Mouse (Mus musculus): Measurements from ENCODE around the gene Bri3. TPM values are rescaled to one million over a fixed set of nuclear protein-coding genes. Genes with fewer than 3 reads are reported as not detected.

The Bri3 gene
- 187 and 204 TPM in 2 replicates for polyA plus RNA-seq (2014; fragmentation: Nextera tagmentation; extraction: Ambion mirVana)

DNA sequence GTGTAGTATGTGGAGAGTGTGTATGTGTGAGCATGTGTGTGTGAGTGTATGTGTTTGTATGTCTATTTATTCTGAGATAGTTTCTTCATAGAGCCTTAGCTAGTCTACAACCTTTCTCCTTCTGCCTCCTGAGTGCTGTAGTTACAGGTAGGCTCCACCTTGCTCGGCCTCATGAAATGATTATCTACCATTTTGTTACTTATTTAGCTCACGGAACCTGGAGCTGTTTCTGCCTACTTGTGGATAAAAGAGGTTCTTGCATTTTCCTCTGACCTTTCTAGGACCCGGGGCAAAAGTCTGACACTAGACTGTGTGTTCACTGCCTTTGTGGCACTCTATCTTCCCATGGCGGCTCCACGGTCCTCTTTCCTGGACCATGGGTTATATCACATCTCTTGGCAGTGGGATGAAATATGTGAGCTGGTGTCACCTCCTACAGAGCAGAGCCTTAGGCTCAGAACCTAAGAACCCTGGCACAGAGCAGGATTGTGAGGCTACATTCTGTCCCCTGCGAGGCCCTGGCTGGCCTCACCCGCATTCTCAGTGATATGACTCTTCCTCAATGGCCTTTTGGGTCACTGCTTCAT is at the start of gene Bri3:
Gene Bri3 (plus strand): TSS at position 537 of the 587 bp plus-strand sequence.
- WGBS = 86% methylated on average over 7 of the region's 7 CpGs
- ATAC-seq (ENCODE audit: insufficient number of reproducible peaks, insufficient read depth, low FRiP score, low read depth) = no peak

DNA sequence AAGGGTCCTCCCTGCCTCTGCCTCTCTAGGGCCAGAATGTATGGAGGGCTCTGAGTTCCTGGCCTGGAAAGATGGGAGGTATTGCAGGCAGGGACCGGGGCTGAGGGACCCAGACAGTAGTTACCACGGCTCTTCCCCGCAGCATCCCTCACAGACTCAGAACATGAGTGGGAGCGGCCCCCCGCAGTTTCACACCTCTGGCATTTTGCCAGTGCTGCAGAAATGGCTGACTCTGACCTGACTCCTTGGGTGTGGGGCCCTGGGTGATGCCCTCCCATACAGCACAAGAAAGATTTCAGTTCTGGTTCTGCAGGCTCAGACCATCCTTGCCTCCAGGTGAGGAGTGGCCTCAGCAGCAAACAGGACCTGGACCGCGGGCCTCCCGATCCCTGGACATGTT is 48.7 kb upstream of the Bri3 start:
- H3K27ac ChIP-seq (replicated peaks in 1 of 2; ENCODE audit: control insufficient read depth in 1 of 2, insufficient read depth in 1 of 2, low read depth in 2 of 2, low read length in 2 of 2) = no peak overlapping the region
- no peak overlapping the region for H3K9ac ChIP-seq (ENCODE audit: low read length)
- no peaks in the 10 kb centered on the region for H3K27me3 ChIP-seq (ENCODE audit: control insufficient read depth, insufficient read depth, low read length)
- no peaks in the 10 kb centered on the region for H3K9me3 ChIP-seq (ENCODE audit: control insufficient read depth, low read length)
- no peak overlapping the region for H3K4me3 ChIP-seq (ENCODE audit: control insufficient read depth in 1 of 2, insufficient read depth in 1 of 2, low read depth in 1 of 2, low read length in 2 of 2)
- H3K36me3 ChIP-seq (ENCODE audit: control insufficient read depth, insufficient read depth, low read length) = peaks cover 7% of the 10 kb centered on the region; the same call in 1 of the 2 replicates
- no peak for ATAC-seq (ENCODE audit: insufficient number of reproducible peaks, insufficient read depth, low FRiP score, low read depth)
- H3K4me1 ChIP-seq (ENCODE audit: control insufficient read depth in 2 of 2, insufficient read depth in 2 of 2, low read length in 2 of 2) = peaks cover 0 to 4% of the 10 kb centered on the region in 2 experiments; a peak in 3 of 4 replicates
- H3K4me2 ChIP-seq (ENCODE audit: low read length) = no peak overlapping the region
- WGBS = 83% methylated on average over 8 of the region's 8 CpGs

More for the DNA sequence above, at the start of gene Bri3:
- Histone ChIP-seq H3K27me3 (ENCODE audit: control insufficient read depth, insufficient read depth, low read length) (no peaks in the 10 kb centered on the region), H3K27ac (replicated peaks in 1 of 2; ENCODE audit: control insufficient read depth in 1 of 2, insufficient read depth in 1 of 2, low read depth in 2 of 2, low read length in 2 of 2) (no peak within 1 kb of the TSS), H3K9ac (ENCODE audit: low read length) (no peak within 1 kb of the TSS), H3K36me3 (ENCODE audit: control insufficient read depth, insufficient read depth, low read length) (no peaks in the 10 kb centered on the region), H3K4me2 (ENCODE audit: low read length) (no peak within 1 kb of the TSS), H3K4me3 (ENCODE audit: control insufficient read depth in 1 of 2, insufficient read depth in 1 of 2, low read depth in 1 of 2, low read length in 2 of 2) (no peak within 1 kb of the TSS), H3K4me1 (ENCODE audit: control insufficient read depth in 2 of 2, insufficient read depth in 2 of 2, low read length in 2 of 2) (peaks cover 5 to 13% of the 10 kb centered on the region in 2 experiments; a peak in 2 of 4 replicates), H3K9me3 (ENCODE audit: control insufficient read depth, low read length) (no peaks in the 10 kb centered on the region)

DNA sequence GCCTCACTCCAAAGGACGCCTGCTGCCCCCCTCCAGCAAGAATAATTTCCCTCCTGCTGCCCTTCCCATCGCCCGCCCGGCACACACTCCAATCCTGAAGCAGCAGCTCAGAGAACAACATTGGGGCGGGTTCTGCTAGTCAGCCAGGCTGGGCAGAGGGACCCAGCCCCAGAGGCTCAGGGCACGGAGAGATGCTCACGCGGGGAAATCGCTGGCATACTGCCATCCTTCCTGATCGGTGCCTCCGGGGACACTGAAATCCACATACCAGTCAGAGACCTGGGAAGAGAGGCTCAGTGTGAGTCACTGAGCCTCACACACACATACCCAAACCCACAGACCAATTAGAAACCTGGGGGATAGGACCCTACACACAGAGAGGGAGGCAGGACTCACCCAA is 43.6 kb upstream of the Bri3 start:
- Histone ChIP-seq H3K27me3 (ENCODE audit: control insufficient read depth, insufficient read depth, low read length) (no peaks in the 10 kb centered on the region), H3K36me3 (ENCODE audit: control insufficient read depth, insufficient read depth, low read length) (peaks cover 45% of the 10 kb centered on the region)

DNA sequence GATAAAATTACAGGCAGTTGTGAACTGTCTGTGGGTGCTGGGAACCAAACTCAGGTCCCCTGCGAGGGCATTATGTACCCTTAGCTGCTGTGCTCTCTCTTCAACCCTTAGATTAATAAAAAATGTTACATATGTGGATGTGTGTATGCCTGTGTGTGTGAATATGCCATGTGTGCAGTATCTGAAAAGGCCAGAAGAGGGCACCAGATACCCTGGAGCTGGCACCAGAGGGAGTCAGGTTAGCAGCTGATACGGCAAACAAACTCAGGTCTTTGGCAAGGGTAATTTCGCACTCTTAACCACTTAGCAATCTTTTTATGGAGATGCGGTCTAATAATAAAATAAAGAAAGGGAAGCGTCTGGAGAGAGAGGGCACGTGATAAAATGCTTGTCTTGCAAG is 41.8 kb upstream of the Bri3 start:
- ATAC-seq (ENCODE audit: insufficient number of reproducible peaks, insufficient read depth, low FRiP score, low read depth) = no peak
- WGBS = 94% methylated on average over 6 of the region's 6 CpGs
- peaks cover 49% of the 10 kb centered on the region for H3K36me3 ChIP-seq (ENCODE audit: control insufficient read depth, insufficient read depth, low read length)

More for the DNA sequence above, 43.6 kb upstream of the Bri3 start:
- no peak for ATAC-seq (ENCODE audit: insufficient number of reproducible peaks, insufficient read depth, low FRiP score, low read depth)
- H3K9me3 ChIP-seq (ENCODE audit: control insufficient read depth, low read length) = peaks cover 5% of the 10 kb centered on the region
- no peak overlapping the region for H3K4me3 ChIP-seq (ENCODE audit: control insufficient read depth in 1 of 2, insufficient read depth in 1 of 2, low read depth in 1 of 2, low read length in 2 of 2)
- WGBS = 63% methylated on average over 11 of the region's 11 CpGs
- H3K4me1 ChIP-seq (ENCODE audit: control insufficient read depth in 2 of 2, insufficient read depth in 2 of 2, low read length in 2 of 2) = no peaks in the 10 kb centered on the region
- H3K27ac ChIP-seq (replicated peaks in 1 of 2; ENCODE audit: control insufficient read depth in 1 of 2, insufficient read depth in 1 of 2, low read depth in 2 of 2, low read length in 2 of 2) = no peak overlapping the region
- no peak overlapping the region for H3K9ac ChIP-seq (ENCODE audit: low read length)
- H3K4me2 ChIP-seq (ENCODE audit: low read length) = no peak overlapping the region

DNA sequence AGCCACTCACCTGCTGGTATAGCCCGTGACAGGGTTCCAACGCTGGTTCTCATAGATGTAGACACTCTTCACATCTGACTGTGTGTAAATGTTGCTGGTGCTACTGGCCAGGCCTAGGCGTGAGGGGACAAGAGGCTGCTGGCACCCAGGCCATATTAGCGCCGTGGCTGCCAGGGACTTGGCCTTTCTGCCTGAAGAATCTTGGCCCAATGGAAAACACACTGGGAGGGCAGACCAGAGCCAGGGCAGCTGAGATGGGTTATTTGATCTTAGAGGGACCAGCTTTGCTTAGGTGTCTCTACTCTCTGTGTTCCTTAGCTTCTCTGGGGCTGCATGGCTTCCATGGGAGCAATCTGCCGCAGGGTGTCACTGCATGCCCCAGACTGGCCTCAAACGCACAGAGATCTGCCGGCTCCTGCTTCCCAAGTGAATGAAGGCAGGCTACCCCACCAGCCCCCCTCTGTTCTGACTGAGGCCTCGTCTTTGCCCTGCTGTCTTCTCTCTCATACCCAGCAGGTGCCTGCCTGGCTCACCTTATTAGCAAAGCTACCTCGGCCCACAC is 40.8 kb upstream of the Bri3 start:
- Histone ChIP-seq H3K27ac (replicated peaks in 1 of 2; ENCODE audit: control insufficient read depth in 1 of 2, insufficient read depth in 1 of 2, low read depth in 2 of 2, low read length in 2 of 2) (no peak overlapping the region), H3K9me3 (ENCODE audit: control insufficient read depth, low read length) (peaks cover 5% of the 10 kb centered on the region), H3K4me2 (ENCODE audit: low read length) (no peak overlapping the region), H3K4me1 (ENCODE audit: control insufficient read depth in 2 of 2, insufficient read depth in 2 of 2, low read length in 2 of 2) (no peaks in the 10 kb centered on the region), H3K27me3 (ENCODE audit: control insufficient read depth, insufficient read depth, low read length) (no peaks in the 10 kb centered on the region), H3K4me3 (ENCODE audit: control insufficient read depth in 1 of 2, insufficient read depth in 1 of 2, low read depth in 1 of 2, low read length in 2 of 2) (no peak overlapping the region), H3K9ac (ENCODE audit: low read length) (no peak overlapping the region), H3K36me3 (ENCODE audit: control insufficient read depth, insufficient read depth, low read length) (peaks cover 54% of the 10 kb centered on the region)
- 90% methylated on average over 10 of the region's 10 CpGs for WGBS
- no peak for ATAC-seq (ENCODE audit: insufficient number of reproducible peaks, insufficient read depth, low FRiP score, low read depth)

More for the DNA sequence above, 41.8 kb upstream of the Bri3 start:
- H3K4me2 ChIP-seq (ENCODE audit: low read length) = no peak overlapping the region
- H3K4me1 ChIP-seq (ENCODE audit: control insufficient read depth in 2 of 2, insufficient read depth in 2 of 2, low read length in 2 of 2) = no peaks in the 10 kb centered on the region
- H3K9ac ChIP-seq (ENCODE audit: low read length) = no peak overlapping the region
- H3K27ac ChIP-seq (replicated peaks in 1 of 2; ENCODE audit: control insufficient read depth in 1 of 2, insufficient read depth in 1 of 2, low read depth in 2 of 2, low read length in 2 of 2) = no peak overlapping the region
- H3K9me3 ChIP-seq (ENCODE audit: control insufficient read depth, low read length) = peaks cover 5% of the 10 kb centered on the region
- no peaks in the 10 kb centered on the region for H3K27me3 ChIP-seq (ENCODE audit: control insufficient read depth, insufficient read depth, low read length)
- no peak overlapping the region for H3K4me3 ChIP-seq (ENCODE audit: control insufficient read depth in 1 of 2, insufficient read depth in 1 of 2, low read depth in 1 of 2, low read length in 2 of 2)

DNA sequence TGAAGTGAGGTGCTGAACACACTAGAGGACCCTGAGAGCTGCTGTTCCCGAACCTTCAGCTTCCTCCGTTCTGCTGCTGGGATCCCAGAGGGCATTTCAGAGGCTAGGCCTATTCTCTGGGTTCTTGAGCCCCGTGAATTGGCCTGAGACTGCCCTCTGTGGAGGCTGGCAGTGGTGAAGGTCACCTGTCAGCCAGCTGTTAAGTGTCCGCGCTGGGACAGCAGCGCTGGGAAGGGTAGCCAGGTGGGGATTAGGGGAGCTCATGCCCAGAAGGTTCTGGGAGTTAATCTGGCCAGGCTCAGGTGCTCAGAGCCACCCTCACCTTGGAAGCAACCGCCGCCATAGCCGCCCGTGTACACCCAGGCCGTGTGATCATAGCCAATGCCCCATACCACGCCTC is 39.9 kb upstream of the Bri3 start:
- WGBS = 91% methylated on average over 12 of the region's 12 CpGs
- Histone ChIP-seq H3K36me3 (ENCODE audit: control insufficient read depth, insufficient read depth, low read length) (peaks cover 58% of the 10 kb centered on the region), H3K27me3 (ENCODE audit: control insufficient read depth, insufficient read depth, low read length) (no peaks in the 10 kb centered on the region), H3K4me1 (ENCODE audit: control insufficient read depth in 2 of 2, insufficient read depth in 2 of 2, low read length in 2 of 2) (no peaks in the 10 kb centered on the region), H3K9me3 (ENCODE audit: control insufficient read depth, low read length) (peaks cover 5% of the 10 kb centered on the region), H3K9ac (ENCODE audit: low read length) (no peak overlapping the region), H3K27ac (replicated peaks in 1 of 2; ENCODE audit: control insufficient read depth in 1 of 2, insufficient read depth in 1 of 2, low read depth in 2 of 2, low read length in 2 of 2) (no peak overlapping the region), H3K4me2 (ENCODE audit: low read length) (no peak overlapping the region), H3K4me3 (ENCODE audit: control insufficient read depth in 1 of 2, insufficient read depth in 1 of 2, low read depth in 1 of 2, low read length in 2 of 2) (no peak overlapping the region)
- no peak for ATAC-seq (ENCODE audit: insufficient number of reproducible peaks, insufficient read depth, low FRiP score, low read depth)

DNA sequence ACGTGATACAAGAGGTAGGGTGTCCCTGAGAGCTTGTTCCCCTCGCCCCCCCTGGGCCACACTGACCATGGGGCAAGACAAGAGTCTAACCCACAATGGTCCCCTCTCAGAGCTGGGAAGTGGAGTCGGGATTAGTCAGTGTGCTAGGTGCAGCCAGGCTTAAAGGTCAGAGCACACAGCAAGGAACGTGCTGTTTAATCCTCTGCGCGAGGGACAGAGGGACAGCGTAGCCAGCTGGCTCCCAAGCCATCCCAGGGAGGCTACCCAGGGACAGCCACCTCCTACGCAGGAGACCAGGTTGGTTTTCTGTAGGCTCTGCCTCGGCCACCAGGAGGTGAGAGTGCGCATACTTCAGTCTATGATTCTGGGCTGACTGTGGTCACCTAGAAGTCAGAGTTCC is 39.3 kb upstream of the Bri3 start:
- Histone ChIP-seq H3K9ac (ENCODE audit: low read length) (no peak overlapping the region), H3K36me3 (ENCODE audit: control insufficient read depth, insufficient read depth, low read length) (peaks cover 64% of the 10 kb centered on the region), H3K27me3 (ENCODE audit: control insufficient read depth, insufficient read depth, low read length) (no peaks in the 10 kb centered on the region), H3K4me1 (ENCODE audit: control insufficient read depth in 2 of 2, insufficient read depth in 2 of 2, low read length in 2 of 2) (no peaks in the 10 kb centered on the region), H3K27ac (replicated peaks in 1 of 2; ENCODE audit: control insufficient read depth in 1 of 2, insufficient read depth in 1 of 2, low read depth in 2 of 2, low read length in 2 of 2) (no peak overlapping the region), H3K4me3 (ENCODE audit: control insufficient read depth in 1 of 2, insufficient read depth in 1 of 2, low read depth in 1 of 2, low read length in 2 of 2) (no peak overlapping the region), H3K9me3 (ENCODE audit: control insufficient read depth, low read length) (peaks cover 5% of the 10 kb centered on the region), H3K4me2 (ENCODE audit: low read length) (no peak overlapping the region)
- WGBS = 84% methylated on average over 10 of the region's 10 CpGs
- ATAC-seq (ENCODE audit: insufficient number of reproducible peaks, insufficient read depth, low FRiP score, low read depth) = no peak

DNA sequence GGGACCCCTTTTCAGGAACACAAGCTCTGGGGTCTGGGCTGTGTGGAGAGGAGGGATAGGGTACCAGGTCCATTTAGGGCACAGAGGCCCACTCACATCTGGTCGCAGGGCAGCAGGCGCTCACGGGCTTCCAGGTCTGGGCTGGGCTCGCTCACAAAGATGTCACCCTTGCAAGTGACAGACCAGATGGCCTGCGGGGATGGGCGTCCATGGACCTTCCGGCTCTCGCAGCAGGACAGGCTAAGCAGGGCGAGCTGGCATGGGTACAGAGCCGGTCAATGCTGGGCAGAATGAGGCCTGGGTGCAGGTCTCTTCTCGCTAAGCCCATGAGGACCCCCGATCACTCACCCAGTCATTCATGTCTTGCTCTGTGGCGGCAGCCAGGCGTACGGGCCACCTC is 38.2 kb upstream of the Bri3 start:
- Histone ChIP-seq H3K36me3 (ENCODE audit: control insufficient read depth, insufficient read depth, low read length) (peaks cover 67% of the 10 kb centered on the region), H3K4me2 (ENCODE audit: low read length) (no peak overlapping the region), H3K9ac (ENCODE audit: low read length) (no peak overlapping the region), H3K27ac (replicated peaks in 1 of 2; ENCODE audit: control insufficient read depth in 1 of 2, insufficient read depth in 1 of 2, low read depth in 2 of 2, low read length in 2 of 2) (no peak overlapping the region), H3K4me3 (ENCODE audit: control insufficient read depth in 1 of 2, insufficient read depth in 1 of 2, low read depth in 1 of 2, low read length in 2 of 2) (no peak overlapping the region), H3K4me1 (ENCODE audit: control insufficient read depth in 2 of 2, insufficient read depth in 2 of 2, low read length in 2 of 2) (no peaks in the 10 kb centered on the region), H3K9me3 (ENCODE audit: control insufficient read depth, low read length) (peaks cover 5% of the 10 kb centered on the region), H3K27me3 (ENCODE audit: control insufficient read depth, insufficient read depth, low read length) (no peaks in the 10 kb centered on the region)
- WGBS = 88% methylated on average over 15 of the region's 15 CpGs
- ATAC-seq (ENCODE audit: insufficient number of reproducible peaks, insufficient read depth, low FRiP score, low read depth) = no peak
